Mouse (Mus musculus) heart, postnatal 0 days (tissue): Measurements from ENCODE around the gene Mecom. TPM values are rescaled to one million over a fixed set of nuclear protein-coding genes. Genes with fewer than 3 reads are reported as not detected.

Experiments
- ATAC-seq: fragments of 200-750 bp; cut with Nextera tagmentation; 2 replicates; pipeline ENCODE4 v1.8.0; 2017; ENCODE audit warnings: low read depth, moderate number of reproducible peaks, moderate library complexity; ENCODE audit not compliant: insufficient read depth
- DNase-seq: peaks from one replicate; pipeline ENCODE4 v3.0.0-alpha.2; 2016; ENCODE audit warnings: low spot score
- H3K27ac ChIP-seq: fragments of 300-500 bp; sonication (generic); 2 replicates; pipeline ENCODE4 v1.5.1; 2014; ENCODE audit warnings: low read depth, mild to moderate bottlenecking
- H3K27me3 ChIP-seq: fragments of 300-500 bp; sonication (generic); 2 replicates; pipeline ENCODE4 v1.6.1; 2014; ENCODE audit warnings: low read length, mixed read lengths; ENCODE audit not compliant: control insufficient read depth, insufficient read depth
- H3K36me3 ChIP-seq: fragments of 300-500 bp; sonication (generic); replicated peaks from 2 replicates; pipeline ENCODE4 v1.6.1; 2014; ENCODE audit warnings: low read length, mixed read lengths; ENCODE audit not compliant: control insufficient read depth, insufficient read depth
- H3K4me1 ChIP-seq: fragments of 300-500 bp; sonication (generic); 2 replicates; pipeline ENCODE4 v1.6.1; 2014; ENCODE audit warnings: antibody characterized with exemption; ENCODE audit not compliant: control insufficient read depth, insufficient read depth
- H3K4me2 ChIP-seq: fragments of 300-500 bp; sonication (generic); 2 replicates; pipeline ENCODE4 v1.6.1; 2014; ENCODE audit warnings: low read depth, mild to moderate bottlenecking, low read length, moderate library complexity
- H3K4me3 ChIP-seq: fragments of 300-500 bp; sonication (generic); 2 replicates; pipeline ENCODE4 v1.5.1; 2014; ENCODE audit warnings: low read depth, low read length
- H3K9ac ChIP-seq: fragments of 300-500 bp; sonication (generic); replicated peaks from 2 replicates; pipeline ENCODE4 v1.6.1; 2014; ENCODE audit warnings: low read depth, low read length, mixed read lengths
- H3K9me3 ChIP-seq: fragments of 300-500 bp; sonication (generic); replicated peaks from 2 replicates; pipeline ENCODE4 v1.6.1; 2016; ENCODE audit warnings: low read length; ENCODE audit not compliant: control insufficient read depth
- CTCF ChIP-seq: IDR thresholded peaks from 2 replicates; pipeline ENCODE4 v1.5.1; 2016; ENCODE audit warnings: antibody characterized with exemption, control low read depth, low read depth
- EP300 ChIP-seq: IDR thresholded peaks from 2 replicates; pipeline ENCODE4 v1.6.1; 2016; ENCODE audit warnings: antibody characterized with exemption, low read depth
- WGBS: fragments of 180-500 bp; shearing (Covaris S2); extraction: QIAGEN DNeasy Blood & Tissue Kit; methylation state at CpG from one replicate; pipeline ENCODE4 v1.1.7; 2014; 5-methylcytosine and 5-hydroxymethylcytosine counted together
- polyA plus RNA-seq: library from polyadenylated mRNA; unstranded; fragments of >200 nt; fragmentation: Nextera tagmentation; extraction: Ambion mirVana; gene quantifications from 2 replicates; pipeline ENCODE4 v1.2.1, GENCODE M21; 2015
- total RNA-seq: library from RNA; depleted of rRNA; stranded (reverse); fragments of >200 nt; gene quantifications from 2 replicates; pipeline ENCODE4 v1.2.3, GENCODE M21; 2014; ENCODE audit warnings: low replicate concordance

The Mecom gene
- total and polyA plus RNA-seq, 2 experiments from 2014 or later = 8.5 to 18.9 TPM

- no peak overlapping the region for H3K4me3 ChIP-seq
- no peaks in the 10 kb centered on the region for H3K9me3 ChIP-seq
- ATAC-seq (no peak), DNase-seq (no peak)
- WGBS = 68% methylated on average over 7 of the region's 7 CpGs
- TF ChIP-seq CTCF (no peak), EP300 (no peak)
- H3K9ac ChIP-seq = no peak overlapping the region
- H3K4me2 ChIP-seq = no peak overlapping the region
- H3K4me1 ChIP-seq = no peaks in the 10 kb centered on the region
- H3K27ac ChIP-seq = no peak overlapping the region
- no peaks in the 10 kb centered on the region for H3K27me3 ChIP-seq
- H3K36me3 ChIP-seq = peaks cover 4% of the 10 kb centered on the region; the same call in 1 of the 2 replicates
Observed at GRCm38 (mm10) chr3:29963953-29964352, 583.9 kb downstream of the Mecom start.

- Histone ChIP-seq H3K4me1 (no peaks in the 10 kb centered on the region), H3K27me3 (no peaks in the 10 kb centered on the region), H3K9me3 (no peaks in the 10 kb centered on the region), H3K36me3 (peaks cover 4% of the 10 kb centered on the region; the same call in 1 of the 2 replicates), H3K4me3 (no peak overlapping the region), H3K9ac (no peak overlapping the region), H3K4me2 (no peak overlapping the region), H3K27ac (no peak overlapping the region)
- ATAC-seq (no peak), DNase-seq (no peak)
- WGBS = 79% methylated on average over 3 of the region's 3 CpGs
- TF ChIP-seq CTCF = no peak
- no peak for TF ChIP-seq EP300
Observed at GRCm38 (mm10) chr3:29963447-29963846, 584.4 kb downstream of the Mecom start.

- Histone ChIP-seq H3K4me2 (no peak overlapping the region), H3K9me3 (no peaks in the 10 kb centered on the region), H3K4me3 (no peak overlapping the region), H3K27ac (no peak overlapping the region), H3K36me3 (peaks cover 9% of the 10 kb centered on the region; the same call in 1 of the 2 replicates), H3K9ac (no peak overlapping the region), H3K4me1 (no peaks in the 10 kb centered on the region), H3K27me3 (no peaks in the 10 kb centered on the region)
- DNase-seq (no peak), ATAC-seq (no peak)
- WGBS = 71% methylated on average over 3 of the region's 3 CpGs
- TF ChIP-seq EP300 (no peak), CTCF (no peak)
Observed at GRCm38 (mm10) chr3:29959051-29959450, 588.8 kb downstream of the Mecom start.

- TF ChIP-seq EP300 (no peak), CTCF (no peak)
- H3K36me3 ChIP-seq = peaks cover 5% of the 10 kb centered on the region
- H3K4me1 ChIP-seq = no peaks in the 10 kb centered on the region
- no peak overlapping the region for H3K27ac ChIP-seq
- no peak overlapping the region for H3K4me2 ChIP-seq
- H3K4me3 ChIP-seq = no peak overlapping the region
- DNase-seq = no peak
- 67% methylated on average over 10 of the region's 10 CpGs for WGBS
- no peaks in the 10 kb centered on the region for H3K9me3 ChIP-seq
- no peak for ATAC-seq
- no peak overlapping the region for H3K9ac ChIP-seq
- H3K27me3 ChIP-seq = no peaks in the 10 kb centered on the region
Observed at GRCm38 (mm10) chr3:29957365-29958236, 590.2 kb downstream of the Mecom start.

GRCm38 (mm10) chr3:29953269-29953668, 594.5 kb downstream of the Mecom start:
- 66% methylated on average over 3 of the region's 3 CpGs for WGBS
- Histone ChIP-seq H3K4me3 (no peak overlapping the region), H3K9ac (no peak overlapping the region), H3K27ac (no peak overlapping the region), H3K36me3 (peaks cover 10% of the 10 kb centered on the region), H3K4me2 (no peak overlapping the region), H3K27me3 (no peaks in the 10 kb centered on the region), H3K4me1 (no peaks in the 10 kb centered on the region), H3K9me3 (no peaks in the 10 kb centered on the region)
- DNase-seq (no peak), ATAC-seq (no peak)
- TF ChIP-seq EP300 = no peak
- TF ChIP-seq CTCF = no peak
